Mouse (Mus musculus): ENCODE measurements at regions not wholly inside any gene's neighbourhood (a gene's known extent, or its start where the extent isn't known, plus 50 kb on each side); places are given as distances from the start of the nearest gene placed in this dataset.

GRCm38 (mm10) chr15:62044654-62045335 lies 1122.0 kb upstream of the A1bg start:
- H3K79me2 ChIP-seq (ENCODE audit: control insufficient read depth, insufficient read depth, low read length, poor library complexity): peaks cover 86% of the 10 kb centered on the region
- H3K9ac ChIP-seq (ENCODE audit: control insufficient read depth, low read depth, low read length, poor library complexity, severe bottlenecking): no peak overlapping the region
- H3K4me1 ChIP-seq (ENCODE audit: control insufficient read depth in 1 of 2, insufficient read depth in 2 of 2, low read length in 2 of 2): peaks cover 37 to 58% of the 10 kb centered on the region in 2 experiments
- no peak overlapping the region for H3K4me3 ChIP-seq (ENCODE audit: control insufficient read depth in 1 of 2, insufficient read depth in 1 of 2, low read depth in 2 of 2, low read length in 2 of 2)
- H3K9me3 ChIP-seq (replicated peaks; ENCODE audit: insufficient read depth, low read length): no peaks in the 10 kb centered on the region
- H3K36me3 ChIP-seq (ENCODE audit: control insufficient read depth in 1 of 2, insufficient read depth in 2 of 2, low read length in 2 of 2): peaks cover 37 to 65% of the 10 kb centered on the region in 2 experiments
- no peak for DNase-seq (ENCODE audit: low read depth, low spot score)
- H3K27me3 ChIP-seq (ENCODE audit: control insufficient read depth in 1 of 2, insufficient read depth in 2 of 2, low read length in 2 of 2): no peaks in the 10 kb centered on the region
- TF ChIP-seq ZC3H11A (IDR thresholded peaks at IDR 0.05; ENCODE audit: low read depth, low read length) (no peak), POLR2A (IDR thresholded peaks at IDR 0.05; ENCODE audit: control insufficient read depth in 1 of 2, insufficient read depth in 1 of 2, low read depth in 1 of 2, low read length in 2 of 2, poor library complexity in 1 of 2) (0 out of 4 replicates have a peak, but pooled peaks of 1 of the 2 experiments have one; percentile 26)
- H3K27ac ChIP-seq (ENCODE audit: control insufficient read depth, low read depth, low read length): no peak overlapping the region

GRCm38 (mm10) chr15:62043617-62044392 lies 1121.0 kb upstream of the A1bg start:
- H3K9ac ChIP-seq (ENCODE audit: control insufficient read depth, low read depth, low read length, poor library complexity, severe bottlenecking): no peak overlapping the region
- H3K27me3 ChIP-seq (ENCODE audit: control insufficient read depth in 1 of 2, insufficient read depth in 2 of 2, low read length in 2 of 2): no peaks in the 10 kb centered on the region
- peaks cover 28 to 65% of the 10 kb centered on the region in 2 experiments for H3K36me3 ChIP-seq (ENCODE audit: control insufficient read depth in 1 of 2, insufficient read depth in 2 of 2, low read length in 2 of 2)
- no peaks in the 10 kb centered on the region for H3K9me3 ChIP-seq (replicated peaks; ENCODE audit: insufficient read depth, low read length)
- TF ChIP-seq BHLHE40 (IDR thresholded peaks at IDR 0.05; ENCODE audit: borderline replicate concordance, low read depth, low read length) (no peak), GABPA (IDR thresholded peaks at IDR 0.05; ENCODE audit: low read depth, low read length) (no peak), ZC3H11A (IDR thresholded peaks at IDR 0.05; ENCODE audit: low read depth, low read length) (no peak), ZKSCAN1 (IDR thresholded peaks at IDR 0.05; ENCODE audit: low read depth, low read length) (no peak), MAX (IDR thresholded peaks at IDR 0.05; ENCODE audit: low read length) (no peak; the same call in none of the 2 replicates), USF1 (IDR thresholded peaks at IDR 0.05; ENCODE audit: low read depth, low read length) (no peak), SMC3 (IDR thresholded peaks at IDR 0.05; ENCODE audit: low read depth, low read length) (no peak), NRF1 (IDR thresholded peaks at IDR 0.05; ENCODE audit: insufficient read depth, low read depth, low read length, poor library complexity, severe bottlenecking) (no peak), MEF2A (IDR thresholded peaks at IDR 0.05; ENCODE audit: extremely low read depth, insufficient replicate concordance, low read depth, low read length, poor library complexity, severe bottlenecking) (no peak), HCFC1 (IDR thresholded peaks at IDR 0.05; ENCODE audit: low read depth, low read length) (no peak), JUND (IDR thresholded peaks at IDR 0.05; ENCODE audit: low read depth, low read length) (0 out of 2 replicates have a peak, but pooled peaks have one; percentile 12), GATA1 (IDR thresholded peaks at IDR 0.05; ENCODE audit: low read depth, low read length) (no peak), POLR2AphosphoS5 (IDR thresholded peaks at IDR 0.05; ENCODE audit: borderline replicate concordance, low read depth, low read length) (peak; percentile 19; the same call in 1 of the 2 replicates), E2F4 (IDR thresholded peaks at IDR 0.05; ENCODE audit: borderline replicate concordance, low read depth, low read length) (no peak), TAL1 (IDR thresholded peaks at IDR 0.05; ENCODE audit: low read length) (no peak)
- peaks cover 89% of the 10 kb centered on the region for H3K79me2 ChIP-seq (ENCODE audit: control insufficient read depth, insufficient read depth, low read length, poor library complexity)
- no peak overlapping the region for H3K27ac ChIP-seq (ENCODE audit: control insufficient read depth, low read depth, low read length)
- peaks cover 38 to 59% of the 10 kb centered on the region in 2 experiments for H3K4me1 ChIP-seq (ENCODE audit: control insufficient read depth in 1 of 2, insufficient read depth in 2 of 2, low read length in 2 of 2)
- no peak overlapping the region for H3K4me3 ChIP-seq (ENCODE audit: control insufficient read depth in 1 of 2, insufficient read depth in 1 of 2, low read depth in 2 of 2, low read length in 2 of 2)
- peak; percentile 54 for DNase-seq (ENCODE audit: low read depth, low spot score)
